Mouse (Mus musculus) heart, adult 2 months (tissue): Measurements from ENCODE around the gene Trim27. TPM values are rescaled to one million over a fixed set of nuclear protein-coding genes. Genes with fewer than 3 reads are reported as not detected.

Experiments used
- DNase-seq, 2 experiments: peaks; one replicate each; pipeline ENCODE4 v3.0.0; 2021
- H3K27ac ChIP-seq: fragments of 200-600 bp; 2 replicates; pipeline ENCODE4 v1.8.1; 2022
- H3K27me3 ChIP-seq: fragments of 200-500 bp; 2 replicates; pipeline ENCODE4 v1.6.1; 2012; ENCODE audit warnings: mild to moderate bottlenecking, low read length, inconsistent platforms, mixed read lengths; ENCODE audit not compliant: control insufficient read depth, insufficient read depth
- H3K36me3 ChIP-seq: fragments of 200-500 bp; 2 replicates; pipeline ENCODE4 v1.6.1; 2012; ENCODE audit warnings: low read length, inconsistent platforms; ENCODE audit not compliant: control insufficient read depth, insufficient read depth
- H3K4me1 ChIP-seq: fragments of 200-500 bp; 2 replicates; pipeline ENCODE4 v1.6.1; 2011; ENCODE audit warnings: low read length; ENCODE audit not compliant: control insufficient read depth, insufficient read depth
- H3K4me3 ChIP-seq: fragments of 200-600 bp; 2 replicates; pipeline ENCODE4 v1.8.1; 2022
- H3K79me2 ChIP-seq: fragments of 200-500 bp; replicated peaks from 2 replicates; pipeline ENCODE4 v1.6.1; 2012; ENCODE audit warnings: mild to moderate bottlenecking, inconsistent platforms, low read length, moderate library complexity, mixed read lengths; ENCODE audit not compliant: control insufficient read depth, insufficient read depth
- H3K9ac ChIP-seq: fragments of 200-500 bp; 2 replicates; pipeline ENCODE4 v1.6.1; 2012; ENCODE audit warnings: low read depth, mild to moderate bottlenecking, control low read depth, inconsistent platforms, low read length, mixed read lengths
- CTCF ChIP-seq: fragments of 200-600 bp; IDR thresholded peaks from 2 replicates; pipeline ENCODE4 v1.8.1; 2022; ENCODE audit warnings: antibody characterized with exemption, mild to moderate bottlenecking, moderate library complexity
- EP300 ChIP-seq: fragments of 200-500 bp; IDR thresholded peaks from 2 replicates; pipeline ENCODE4 v1.6.1; 2011; ENCODE audit warnings: low read depth, low read length, control low read depth; ENCODE audit not compliant: insufficient read depth
- POLR2A ChIP-seq: fragments of 200-500 bp; IDR thresholded peaks from 2 replicates; pipeline ENCODE4 v1.6.1; 2011; ENCODE audit warnings: mild to moderate bottlenecking, low read depth, low read length, control low read depth; ENCODE audit not compliant: insufficient read depth
- WGBS: fragments of 180-500 bp; shearing (Covaris S2); methylation state at CpG from one replicate; pipeline ENCODE4 v1.1.7; 2018; 5-methylcytosine and 5-hydroxymethylcytosine counted together
- intact Hi-C: fragments of 180-260 bp; cut with DNase I; formaldehyde crosslinking; loops from one replicate; pipeline ENCODE4 v1.15.1; 2025
- polyA plus RNA-seq: library from polyadenylated mRNA; depleted of rRNA; stranded (reverse); fragments of >200 nt; gene quantifications from 2 replicates; pipeline ENCODE4 v1.2.3, GENCODE M21; 2012
- total RNA-seq, 2 experiments: library from RNA; stranded (reverse); gene quantifications; 2 replicates each; pipeline ENCODE4 v1.2.3; 2021

Gene Trim27
- total and polyA plus RNA-seq, 3 experiments: 13.5 to 19.8 (median 18.8) TPM

GRCm38 (mm10) chr13:21181996-21182395, 2.8 kb downstream of the Trim27 start:
- H3K27me3 ChIP-seq: no peaks in the 10 kb centered on the region
- intact Hi-C loops: loop anchor here (1.0 to 5.0 kb wide), 2 partner anchors 18 to 145 kb away; no protein-coding TSS in a partner anchor
- peaks cover 5% of the 10 kb centered on the region for H3K36me3 ChIP-seq
- H3K79me2 ChIP-seq: 0 out of 2 replicates have a peak, but pooled peaks cover 1% of the 10 kb centered on the region
- no peak for DNase-seq
- WGBS: 76% methylated on average over 7 of the region's 7 CpGs
- no peak for TF ChIP-seq POLR2A
- no peak for TF ChIP-seq EP300
- no peak for TF ChIP-seq CTCF
- no peak overlapping the region for H3K9ac ChIP-seq
- no peak overlapping the region for H3K27ac ChIP-seq
- H3K4me3 ChIP-seq: no peak overlapping the region
- H3K4me1 ChIP-seq: peaks cover 1% of the 10 kb centered on the region

- H3K36me3 ChIP-seq: peaks cover 5% of the 10 kb centered on the region
- 0 out of 2 replicates have a peak, but pooled peaks cover 1% of the 10 kb centered on the region for H3K79me2 ChIP-seq
- WGBS: 92% methylated on average over 6 of the region's 6 CpGs
These were observed 3.8 kb downstream of the Trim27 start for GRCm38 (mm10) chr13:21183066-21183465.

GRCm38 (mm10) chr13:21183661-21184060, 4.4 kb downstream of the Trim27 start:
- Histone ChIP-seq H3K36me3 (peaks cover 5% of the 10 kb centered on the region), H3K9ac (no peak overlapping the region), H3K4me3 (no peak overlapping the region), H3K27me3 (no peaks in the 10 kb centered on the region), H3K79me2 (0 out of 2 replicates have a peak, but pooled peaks cover 1% of the 10 kb centered on the region), H3K4me1 (peaks cover 1% of the 10 kb centered on the region), H3K27ac (no peak overlapping the region)
- TF ChIP-seq EP300 (no peak), POLR2A (no peak), CTCF (no peak)
- DNase-seq: no peak
- intact Hi-C loops: loop anchor here (5.0 kb wide), 1 partner anchor 144 kb away; no protein-coding TSS in a partner anchor
- 88% methylated on average over 7 of the region's 7 CpGs for WGBS

More at GRCm38 (mm10) chr13:21183066-21183465, 3.8 kb downstream of the Trim27 start:
- intact Hi-C loops: loop anchor here (5.0 kb wide), 1 partner anchor 144 kb away; no protein-coding TSS in a partner anchor
- no peak overlapping the region for H3K27ac ChIP-seq
- no peak overlapping the region for H3K9ac ChIP-seq
- no peaks in the 10 kb centered on the region for H3K27me3 ChIP-seq
- H3K4me1 ChIP-seq: peaks cover 1% of the 10 kb centered on the region
- TF ChIP-seq EP300 (no peak), POLR2A (no peak), CTCF (no peak)
- no peak overlapping the region for H3K4me3 ChIP-seq
- DNase-seq: no peak

- Histone ChIP-seq H3K4me1 (peaks cover 1% of the 10 kb centered on the region; the same call in 1 of the 2 replicates), H3K36me3 (peaks cover 5% of the 10 kb centered on the region), H3K79me2 (0 out of 2 replicates have a peak, but pooled peaks cover 1% of the 10 kb centered on the region), H3K4me3 (no peak overlapping the region), H3K27ac (no peak overlapping the region), H3K27me3 (no peaks in the 10 kb centered on the region), H3K9ac (no peak overlapping the region)
- TF ChIP-seq EP300: no peak
- no peak for TF ChIP-seq POLR2A
- no peak for TF ChIP-seq CTCF
- intact Hi-C loops: no loop called here
- no peak for DNase-seq
- 80% methylated on average over 4 of the region's 4 CpGs for WGBS
These were observed 6.3 kb downstream of the Trim27 start for GRCm38 (mm10) chr13:21185521-21185920.

- Histone ChIP-seq H3K79me2 (no peaks in the 10 kb centered on the region), H3K9ac (no peak overlapping the region), H3K27me3 (no peaks in the 10 kb centered on the region), H3K4me1 (no peaks in the 10 kb centered on the region), H3K27ac (no peak overlapping the region), H3K4me3 (no peak overlapping the region), H3K36me3 (no peaks in the 10 kb centered on the region)
- DNase-seq: no peak
- WGBS: 83% methylated on average over 10 of the region's 10 CpGs
- TF ChIP-seq POLR2A (no peak), CTCF (no peak), EP300 (no peak)
- intact Hi-C loops: no loop called here
These were observed 16.4 kb downstream of the Trim27 start for GRCm38 (mm10) chr13:21195406-21196228.

GRCm38 (mm10) chr13:21197721-21198120, 18.5 kb downstream of the Trim27 start:
- no peaks in the 10 kb centered on the region for H3K4me1 ChIP-seq
- H3K36me3 ChIP-seq: no peaks in the 10 kb centered on the region
- TF ChIP-seq CTCF (no peak), POLR2A (no peak), EP300 (no peak)
- H3K4me3 ChIP-seq: no peak overlapping the region
- no peak for DNase-seq
- no peaks in the 10 kb centered on the region for H3K79me2 ChIP-seq
- no peaks in the 10 kb centered on the region for H3K27me3 ChIP-seq
- 80% methylated on average over 5 of the region's 5 CpGs for WGBS
- H3K27ac ChIP-seq: no peak overlapping the region
- H3K9ac ChIP-seq: no peak overlapping the region
- intact Hi-C loops: no loop called here
